Mouse (Mus musculus): ENCODE results near the gene Nucks1.

Nucks1 gene

GRCm38 (mm10) chr1:131919052-131919451, 8.7 kb downstream of the Nucks1 start:
- no peak for DNase-seq (ENCODE audit: low spot score in 2 of 2)

GRCm38 (mm10) chr1:131922100-131922499, 11.8 kb downstream of the Nucks1 start:
- no peak for DNase-seq (ENCODE audit: low spot score in 2 of 2)

- DNase-seq (ENCODE audit: low spot score in 2 of 2): no peak
Measured at GRCm38 (mm10) chr1:131933471-131933870, 23.1 kb downstream of the Nucks1 start.

- peak; percentile 78 to 81 for DNase-seq (ENCODE audit: low spot score in 2 of 2)
Measured at GRCm38 (mm10) chr1:131937659-131938305, 27.4 kb downstream of the Nucks1 start.

- DNase-seq (ENCODE audit: low spot score in 2 of 2): no peak
Measured at GRCm38 (mm10) chr1:131938811-131939210, 28.5 kb downstream of the Nucks1 start.

- no peak for DNase-seq (ENCODE audit: low spot score in 2 of 2)
Measured at GRCm38 (mm10) chr1:131940711-131941244, 30.4 kb downstream of the Nucks1 start.

GRCm38 (mm10) chr1:131941501-131941900, 31.2 kb downstream of the Nucks1 start:
- DNase-seq (ENCODE audit: low spot score in 2 of 2): no peak

GRCm38 (mm10) chr1:131942621-131943590, 32.6 kb downstream of the Nucks1 start:
- DNase-seq (ENCODE audit: low spot score in 2 of 2): no peak

- no peak for DNase-seq (ENCODE audit: low spot score in 2 of 2)
Measured at GRCm38 (mm10) chr1:131945674-131946440, 35.5 kb downstream of the Nucks1 start.

GRCm38 (mm10) chr1:131946462-131947215, 36.3 kb downstream of the Nucks1 start:
- no peak for DNase-seq (ENCODE audit: low spot score in 2 of 2)

GRCm38 (mm10) chr1:131947997-131948525, 37.7 kb downstream of the Nucks1 start:
- DNase-seq (ENCODE audit: low spot score in 2 of 2): no peak

- no peak for DNase-seq (ENCODE audit: low spot score in 2 of 2)
Measured at GRCm38 (mm10) chr1:131954242-131954865, 44.0 kb downstream of the Nucks1 start.

GRCm38 (mm10) chr1:131955131-131955757, 44.9 kb downstream of the Nucks1 start:
- no peak for DNase-seq (ENCODE audit: low spot score in 2 of 2)

- no peak for DNase-seq (ENCODE audit: low spot score in 2 of 2)
Measured at GRCm38 (mm10) chr1:131957416-131957815, 47.1 kb downstream of the Nucks1 start.

- no peak for DNase-seq (ENCODE audit: low spot score in 2 of 2)
Measured at GRCm38 (mm10) chr1:131961004-131961403, 50.7 kb downstream of the Nucks1 start.

- DNase-seq (ENCODE audit: low spot score in 2 of 2): no peak
Measured at GRCm38 (mm10) chr1:131962606-131963084, 52.3 kb downstream of the Nucks1 start, which contains the start of gene Slc45a3. Slc45a3 (plus strand) TSS chr1:131962967.

GRCm38 (mm10) chr1:131963085-131963951, 53.0 kb downstream of the Nucks1 start:
- DNase-seq (ENCODE audit: low spot score in 2 of 2): no peak

- DNase-seq (ENCODE audit: low spot score in 2 of 2): no peak
Measured at GRCm38 (mm10) chr1:131964100-131964499, 53.8 kb downstream of the Nucks1 start.

- DNase-seq (ENCODE audit: low spot score in 2 of 2): no peak
Measured at GRCm38 (mm10) chr1:131964580-131964979, 54.2 kb downstream of the Nucks1 start.
